Comparison of ENCODE assay signal across 20 mouse cellular contexts in the genomic region with DNA sequence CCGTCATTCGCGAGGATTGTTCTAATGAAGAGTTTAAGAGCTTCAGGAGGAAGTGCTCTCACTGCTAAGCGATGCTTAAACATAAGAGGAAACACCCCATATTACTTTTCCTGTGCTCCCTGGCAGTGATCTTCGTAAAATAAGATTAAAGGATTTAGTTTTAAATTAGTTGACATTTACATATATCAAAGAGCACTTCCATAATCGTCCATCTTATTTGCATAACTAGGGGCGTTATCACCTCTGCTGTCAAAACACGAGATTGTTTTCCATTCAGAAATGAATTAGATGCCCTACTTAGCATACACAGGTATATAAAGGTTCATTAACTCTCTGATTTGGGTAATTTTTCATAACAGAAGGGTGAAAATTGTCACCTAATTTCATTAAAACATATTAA.
DNase-seq lines count a peak whose midpoint lies in the region; ATAC-seq and TF ChIP-seq lines count a peak whose summit lies in the region.
"Had no signal": no experiment of that assay in that cellular context is flagged by ENCODE, and none has a peak within 500 bp of the region (broad histone marks: within the 10 kb centered on the region; RNA-seq: fewer than 3 reads in every experiment).

No protein-coding gene starts in this region.

- H3K9me3 ChIP-seq in heart, embryonic 14.5 days (ENCODE audit: control insufficient read depth, low read length), result no peaks in the 10 kb centered on the region
- H3K9me3 ChIP-seq in liver, postnatal 0 days (ENCODE audit: low read length), result no peaks in the 10 kb centered on the region
- H3K9me3 ChIP-seq in liver, embryonic 11.5 days (ENCODE audit: control insufficient read depth, low read length), result no peaks in the 10 kb centered on the region
- H3K9me3 ChIP-seq: embryonic facial prominence, embryonic 12.5 days; forebrain, embryonic 13.5 days; heart, embryonic 10.5 days; hindbrain, embryonic 12.5 days; midbrain, embryonic 12.5 days; neural tube, embryonic 12.5 days had no signal

- H3K27ac ChIP-seq in heart, embryonic 14.5 days (replicated peaks in 1 of 2; ENCODE audit: control insufficient read depth in 1 of 2, insufficient read depth in 1 of 2, low read depth in 2 of 2, low read length in 2 of 2), result peak overlapping the region in 1 of 2 experiments; percentile 44; a peak in 2 of 4 replicates
- no peak overlapping the region for H3K27ac ChIP-seq in liver, postnatal 0 days (ENCODE audit: low read depth)
- no peak overlapping the region for H3K27ac ChIP-seq in liver, embryonic 11.5 days (ENCODE audit: low read depth, low read length)
- H3K27ac ChIP-seq: embryonic facial prominence, embryonic 12.5 days; forebrain, embryonic 13.5 days; hindbrain, embryonic 12.5 days; midbrain, embryonic 12.5 days; neural tube, embryonic 12.5 days had no signal

- no peak for DNase-seq in heart, postnatal 4 days
- DNase-seq in liver, postnatal 0 days, result no peak
- no peak for DNase-seq in liver, embryonic 11.5 days (ENCODE audit: low spot score)
- peak; percentile 23 for DNase-seq in brain, embryonic 14.5 days (ENCODE audit: low read depth)
- no peak for DNase-seq in adrenal gland, postnatal 25 days
- DNase-seq: adrenal gland, postnatal 36 days; cerebellum, adult 2 months; gastrocnemius, postnatal 25 days; kidney, postnatal 10 days; left cerebral cortex, postnatal 4 days; thymus, postnatal 4 days had no signal

- no peak for TF ChIP-seq CTCF in liver, postnatal 0 days (IDR thresholded peaks at IDR 0.05; ENCODE audit: low read depth)
- TF ChIP-seq CTCF in brain, embryonic 14.5 days (IDR thresholded peaks at IDR 0.05; ENCODE audit: borderline replicate concordance, extremely low read depth, insufficient read depth, insufficient read length), result no peak

- 0 out of 2 replicates have a peak overlapping the region, but pooled peaks have one; percentile 22 for H3K9ac ChIP-seq in heart, embryonic 14.5 days (ENCODE audit: low read length)
- no peak overlapping the region for H3K9ac ChIP-seq in liver, postnatal 0 days (replicated peaks)
- no peak overlapping the region for H3K9ac ChIP-seq in liver, embryonic 11.5 days (ENCODE audit: low read depth, low read length)
- H3K9ac ChIP-seq: embryonic facial prominence, embryonic 12.5 days; forebrain, embryonic 13.5 days; hindbrain, embryonic 12.5 days; midbrain, embryonic 12.5 days; neural tube, embryonic 12.5 days had no signal

- H3K4me3 ChIP-seq in heart, embryonic 14.5 days (ENCODE audit: control insufficient read depth in 1 of 2, insufficient read depth in 1 of 2, low read depth in 1 of 2, low read length in 2 of 2), result no peak overlapping the region
- no peak overlapping the region for H3K4me3 ChIP-seq in liver, postnatal 0 days (ENCODE audit: low read depth, low read length)
- H3K4me3 ChIP-seq in liver, embryonic 11.5 days (ENCODE audit: low read depth, low read length), result no peak overlapping the region
- H3K4me3 ChIP-seq: embryonic facial prominence, embryonic 12.5 days; erythroblast, embryonic 14.5 days; forebrain, embryonic 13.5 days; heart, embryonic 10.5 days; hindbrain, embryonic 12.5 days; midbrain, embryonic 12.5 days; neural tube, embryonic 12.5 days had no signal

- peaks cover 13% of the 10 kb centered on the region for H3K36me3 ChIP-seq in heart, embryonic 14.5 days (ENCODE audit: control insufficient read depth, insufficient read depth, low read length)
- H3K36me3 ChIP-seq in liver, postnatal 0 days (replicated peaks; ENCODE audit: insufficient read depth, low read length), result no peaks in the 10 kb centered on the region
- no peaks in the 10 kb centered on the region for H3K36me3 ChIP-seq in liver, embryonic 11.5 days (ENCODE audit: control insufficient read depth, insufficient read depth, low read length)
- H3K36me3 ChIP-seq: embryonic facial prominence, embryonic 12.5 days; hindbrain, embryonic 12.5 days; midbrain, embryonic 12.5 days; neural tube, embryonic 12.5 days had no signal

- WGBS in heart, embryonic 14.5 days, result 74% methylated on average over 8 of the region's 8 CpGs
- 33% methylated on average over 8 of the region's 8 CpGs for WGBS in liver, postnatal 0 days (ENCODE audit: insufficient replicate concordance)
- 64% methylated on average over 8 of the region's 8 CpGs for WGBS in liver, embryonic 11.5 days

- no peak for TF ChIP-seq POLR2A in brain, embryonic 14.5 days (IDR thresholded peaks at IDR 0.05; ENCODE audit: borderline replicate concordance, extremely low read depth, insufficient read depth, insufficient read length, poor library complexity, severe bottlenecking)

- H3K4me2 ChIP-seq in heart, embryonic 14.5 days (ENCODE audit: low read length), result peak overlapping the region; percentile 51
- H3K4me2 ChIP-seq in liver, postnatal 0 days (ENCODE audit: low read depth, low read length), result peak overlapping the region; percentile 51
- H3K4me2 ChIP-seq in liver, embryonic 11.5 days, result no peak overlapping the region
- H3K4me2 ChIP-seq: embryonic facial prominence, embryonic 12.5 days; forebrain, embryonic 13.5 days; hindbrain, embryonic 12.5 days; midbrain, embryonic 12.5 days; neural tube, embryonic 12.5 days had no signal

- H3K27me3 ChIP-seq in heart, embryonic 14.5 days (ENCODE audit: control insufficient read depth, insufficient read depth, low read length), result no peaks in the 10 kb centered on the region
- H3K27me3 ChIP-seq in liver, postnatal 0 days (ENCODE audit: insufficient read depth, low read length), result no peaks in the 10 kb centered on the region
- no peaks in the 10 kb centered on the region for H3K27me3 ChIP-seq in liver, embryonic 11.5 days (replicated peaks; ENCODE audit: control insufficient read depth, insufficient read depth, low read length)
- H3K27me3 ChIP-seq: embryonic facial prominence, embryonic 12.5 days; forebrain, embryonic 13.5 days; hindbrain, embryonic 12.5 days; midbrain, embryonic 12.5 days; neural tube, embryonic 12.5 days had no signal

- H3K4me1 ChIP-seq in heart, embryonic 14.5 days (ENCODE audit: control insufficient read depth in 2 of 2, insufficient read depth in 2 of 2, low read length in 2 of 2), result peaks cover 9 to 44% of the 10 kb centered on the region in 2 experiments
- peaks cover 10% of the 10 kb centered on the region for H3K4me1 ChIP-seq in liver, postnatal 0 days (ENCODE audit: insufficient read depth)
- H3K4me1 ChIP-seq in liver, embryonic 11.5 days (replicated peaks; ENCODE audit: control insufficient read depth, insufficient read depth, low read length), result no peaks in the 10 kb centered on the region; the same call in 1 of the 2 replicates
- H3K4me1 ChIP-seq: hindbrain, embryonic 12.5 days; neural tube, embryonic 12.5 days had no signal

- TF ChIP-seq EP300 in liver, postnatal 0 days (IDR thresholded peaks at IDR 0.05; ENCODE audit: low read depth), result no peak

- ATAC-seq in heart, embryonic 14.5 days (ENCODE audit: insufficient number of reproducible peaks, insufficient read depth, low FRiP score, low read depth), result no peak
- no peak for ATAC-seq in liver, postnatal 0 days
- ATAC-seq in liver, embryonic 11.5 days (replicated peaks; ENCODE audit: low FRiP score), result no peak
- 0 out of 2 replicates have a peak, but pooled peaks have one; percentile 14 for ATAC-seq in megakaryocyte-erythroid progenitor cell, adult 5-6 weeks (replicated peaks; ENCODE audit: low FRiP score, low TSS enrichment, poor library complexity, severe bottlenecking)
- ATAC-seq: forebrain, embryonic 13.5 days had no signal
